Comparison of ENCODE assay signal across 26 mouse cellular contexts in the genomic region with DNA sequence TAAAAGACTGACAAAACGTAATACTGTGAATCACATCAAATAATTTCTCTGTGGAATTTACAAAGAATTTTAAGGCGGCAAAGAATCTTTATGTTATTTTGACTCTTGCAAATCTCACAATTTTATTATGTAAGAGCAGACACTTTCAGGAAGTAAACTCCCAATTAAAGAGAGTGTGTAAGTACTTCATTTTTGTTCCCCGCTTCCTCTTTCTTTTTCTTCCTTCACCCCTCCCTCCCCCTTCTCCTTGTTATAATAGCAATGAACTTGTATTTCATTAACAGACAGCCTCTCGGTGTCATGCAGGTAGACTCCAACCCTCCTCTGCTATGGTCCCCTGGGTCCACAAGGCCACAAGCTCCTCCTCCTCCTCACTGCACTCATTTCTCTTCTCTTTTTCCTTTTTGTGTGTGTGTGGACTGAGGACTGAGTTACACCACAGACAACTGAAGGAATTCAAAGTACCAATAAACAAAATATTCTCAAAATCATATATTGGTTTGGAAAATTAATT. TPM values are rescaled to one million over a fixed set of nuclear protein-coding genes. Genes with fewer than 3 reads are reported as not detected.
DNase-seq lines count a peak whose midpoint lies in the region; ATAC-seq lines count a peak whose summit lies in the region.
"Had no signal": no experiment of that assay in that cellular context is flagged by ENCODE, and none has a peak within 500 bp of the region (broad histone marks: within the 10 kb centered on the region; RNA-seq: fewer than 3 reads in every experiment).

No protein-coding gene starts in this region.

- WGBS in intestine, embryonic 16.5 days = 77% methylated on average over 4 of the region's 4 CpGs
- WGBS in intestine, embryonic 15.5 days = 81% methylated on average over 4 of the region's 4 CpGs
- WGBS in macrophage (ENCODE audit: missing documents) = 12% methylated on average over 4 of the region's 4 CpGs

- ATAC-seq in intestine, embryonic 16.5 days = peak; percentile 50; the same call in 1 of the 2 replicates
- ATAC-seq in intestine, embryonic 15.5 days = no peak
- ATAC-seq: CD4-positive, CD25-positive, alpha-beta regulatory T cell, adult 4 months; forebrain, postnatal 0 days; hindbrain, postnatal 0 days had no signal

- H3K4me3 ChIP-seq in intestine, embryonic 16.5 days (ENCODE audit: low read length) = no peak overlapping the region
- H3K4me3 ChIP-seq in intestine, embryonic 15.5 days (replicated peaks) = no peak overlapping the region
- H3K4me3 ChIP-seq in macrophage (ENCODE audit: inconsistent target) = no peak overlapping the region
- H3K4me3 ChIP-seq: embryonic facial prominence, embryonic 12.5 days; heart, embryonic 15.5 days; hindbrain, embryonic 10.5 days; limb, embryonic 10.5 days; neural tube, embryonic 15.5 days had no signal

- H3K79me2 ChIP-seq in macrophage (ENCODE audit: inconsistent target) = peaks cover 84% of the 10 kb centered on the region

- H3K9ac ChIP-seq in intestine, embryonic 16.5 days (ENCODE audit: low read depth, low read length) = no peak overlapping the region
- H3K9ac ChIP-seq in intestine, embryonic 15.5 days = no peak overlapping the region
- H3K9ac ChIP-seq: embryonic facial prominence, embryonic 12.5 days; forebrain, postnatal 0 days; heart, embryonic 15.5 days; neural tube, embryonic 15.5 days had no signal

- H3K27ac ChIP-seq in intestine, embryonic 16.5 days (ENCODE audit: low read length) = no peak overlapping the region
- no peak overlapping the region for H3K27ac ChIP-seq in intestine, embryonic 15.5 days
- H3K27ac ChIP-seq in macrophage = peak overlapping the region; percentile 17; the same call in 1 of the 2 replicates
- H3K27ac ChIP-seq: embryonic facial prominence, embryonic 12.5 days; heart, embryonic 15.5 days; hindbrain, embryonic 10.5 days; hindbrain, postnatal 0 days; limb, embryonic 10.5 days; neural tube, embryonic 15.5 days had no signal

- H3K4me2 ChIP-seq in intestine, embryonic 16.5 days (ENCODE audit: low read depth, low read length) = no peak overlapping the region
- no peak overlapping the region for H3K4me2 ChIP-seq in intestine, embryonic 15.5 days (replicated peaks)
- H3K4me2 ChIP-seq: embryonic facial prominence, embryonic 12.5 days; heart, embryonic 15.5 days; midbrain, embryonic 11.5 days; neural tube, embryonic 15.5 days had no signal

- H3K27me3 ChIP-seq in intestine, embryonic 16.5 days (replicated peaks; ENCODE audit: control insufficient read depth, insufficient read depth, low read length) = no peaks in the 10 kb centered on the region
- H3K27me3 ChIP-seq in intestine, embryonic 15.5 days (replicated peaks) = no peaks in the 10 kb centered on the region
- H3K27me3 ChIP-seq: embryonic facial prominence, embryonic 12.5 days; heart, embryonic 15.5 days; neural tube, embryonic 15.5 days had no signal

- DNase-seq in spleen, postnatal 36 days (ENCODE audit: low spot score in 2 of 2) = peak; percentile 33 to 47
- no peak for DNase-seq in spleen, adult 12 weeks (ENCODE audit: low spot score)
- no peak for DNase-seq in heart, postnatal 4 days
- no peak for DNase-seq in thymus, postnatal 4 days
- no peak for DNase-seq in right cerebral cortex, postnatal 4 days
- DNase-seq: adrenal gland, adult 8-10 months; cerebellum, adult 18-20 months; cerebellum, postnatal 14 days; forebrain, postnatal 0 days; gastrocnemius, postnatal 25 days; kidney, adult 18-20 months; kidney, postnatal 14 days; liver; lung, postnatal 14 days; thymus, adult 2 months had no signal

- H3K9me3 ChIP-seq in intestine, embryonic 16.5 days (ENCODE audit: control insufficient read depth, low read length) = no peaks in the 10 kb centered on the region
- H3K9me3 ChIP-seq in intestine, embryonic 15.5 days = no peaks in the 10 kb centered on the region
- H3K9me3 ChIP-seq: embryonic facial prominence, embryonic 12.5 days; heart, embryonic 15.5 days; hindbrain, embryonic 10.5 days; limb, embryonic 10.5 days; neural tube, embryonic 15.5 days had no signal

- H3K36me3 ChIP-seq in intestine, embryonic 16.5 days (ENCODE audit: control insufficient read depth, insufficient read depth, low read length) = no peaks in the 10 kb centered on the region
- no peaks in the 10 kb centered on the region for H3K36me3 ChIP-seq in intestine, embryonic 15.5 days
- no peaks in the 10 kb centered on the region for H3K36me3 ChIP-seq in macrophage (ENCODE audit: inconsistent target)
- H3K36me3 ChIP-seq: embryonic facial prominence, embryonic 12.5 days; heart, embryonic 15.5 days; limb, embryonic 10.5 days had no signal

- H3K4me1 ChIP-seq in intestine, embryonic 16.5 days (ENCODE audit: control insufficient read depth, insufficient read depth, low read length) = no peaks in the 10 kb centered on the region
- no peaks in the 10 kb centered on the region for H3K4me1 ChIP-seq in intestine, embryonic 15.5 days (replicated peaks)
- H3K4me1 ChIP-seq: embryonic facial prominence, embryonic 12.5 days; heart, embryonic 15.5 days; hindbrain, embryonic 10.5 days; limb, embryonic 10.5 days; neural tube, embryonic 15.5 days had no signal

RNA-seq across cellular contexts. Expression of a gene that starts 24.9 kb away (rescaled TPM):
- 41.6 and 42.4 TPM in 2 replicates for polyA plus RNA-seq in intestine, embryonic 16.5 days (2015; fragmentation: Nextera tagmentation; extraction: Ambion mirVana)
- polyA plus RNA-seq in intestine, embryonic 15.5 days (2015; fragmentation: Nextera tagmentation; extraction: Ambion mirVana) = 44.5 and 53.3 TPM in 2 replicates
- total RNA-seq in macrophage (2018; cell fraction: chromatin; rRNA removed) = 1,000 to 10,000 TPM in 1 of 26 experiments, 100 to 1,000 TPM in 25; 214 to 1,172 (median 418) TPM
- 100 to 1,000 TPM in 22 of 26 experiments, 10 to 100 TPM in 4; 95.0 to 246 (median 143) TPM for total RNA-seq in macrophage (2018; cell fraction: cytosol; rRNA removed)
- 1,000 to 10,000 TPM in 1 of 26 experiments, 100 to 1,000 TPM in 25; 166 to 1,004 (median 345) TPM for total RNA-seq in macrophage (2018; cell fraction: nucleus; rRNA removed)
- 62.8 to 82.3 TPM (median 74.6 TPM) in 3 replicates for polyA plus RNA-seq in macrophage (2018)
- total RNA-seq in heart, postnatal 4 days (2021) = 10 to 100 TPM; 19.0 to 22.6 TPM

Comparison
In these comparisons a context has a peak if more than half of its experiments do, and no peak if none do; other contexts are left out.
1. DNase-seq: peak in spleen, postnatal 36 days (2 of 2); none in spleen, adult 12 weeks (single experiment), heart, postnatal 4 days (single experiment), thymus, postnatal 4 days (single experiment) and right cerebral cortex, postnatal 4 days (single experiment).